Mouse (Mus musculus) embryo, embryonic 11.5 days (tissue): Measurements from ENCODE around the gene Det1.
A peak's percentile ranks its signal among the peaks of the same experiment; 100 is the strongest.

ENCODE experiments used
- DNase-seq: peaks from one replicate; pipeline ENCODE4 v3.0.0-alpha.2; 2012; ENCODE audit warnings: low read depth, low spot score

Gene Det1

GRCm38 (mm10) chr7:78854051-78854450 lies 7.0 kb upstream of the Det1 start:
- no peak for DNase-seq

GRCm38 (mm10) chr7:78846066-78846716 lies 872 bp downstream of the Det1 start:
- no peak for DNase-seq

GRCm38 (mm10) chr7:78841601-78842000 lies 5.5 kb downstream of the Det1 start:
- no peak for DNase-seq

GRCm38 (mm10) chr7:78837250-78837649 lies 9.8 kb downstream of the Det1 start:
- DNase-seq, result no peak

DNA sequence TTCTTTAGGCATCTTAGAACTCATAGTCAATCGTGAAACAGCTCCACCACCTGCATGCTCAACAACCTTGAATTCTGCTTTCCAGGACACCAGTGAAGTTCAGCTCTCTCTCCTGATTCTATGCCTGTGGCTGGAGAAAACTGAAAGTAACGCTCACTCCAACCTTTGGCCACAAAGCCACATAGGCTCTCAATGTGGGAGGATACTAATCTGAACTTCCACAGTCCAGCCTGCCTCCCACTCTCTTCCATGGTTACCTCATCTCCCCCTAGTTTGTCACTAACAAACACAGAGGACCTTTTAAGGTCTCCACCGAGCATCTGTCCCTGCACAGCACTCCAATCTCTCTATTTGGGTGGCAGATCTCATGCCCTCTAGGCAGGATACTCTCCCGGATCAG lies 11.4 kb downstream of the Det1 start:
- no peak for DNase-seq

- no peak for DNase-seq
Observed at GRCm38 (mm10) chr7:78827749-78828362, 19.2 kb downstream of the Det1 start.

GRCm38 (mm10) chr7:78826682-78827385 lies 20.2 kb downstream of the Det1 start:
- DNase-seq, result peak; percentile 7

GRCm38 (mm10) chr7:78818336-78818735 lies 28.7 kb downstream of the Det1 start:
- DNase-seq, result no peak

DNA sequence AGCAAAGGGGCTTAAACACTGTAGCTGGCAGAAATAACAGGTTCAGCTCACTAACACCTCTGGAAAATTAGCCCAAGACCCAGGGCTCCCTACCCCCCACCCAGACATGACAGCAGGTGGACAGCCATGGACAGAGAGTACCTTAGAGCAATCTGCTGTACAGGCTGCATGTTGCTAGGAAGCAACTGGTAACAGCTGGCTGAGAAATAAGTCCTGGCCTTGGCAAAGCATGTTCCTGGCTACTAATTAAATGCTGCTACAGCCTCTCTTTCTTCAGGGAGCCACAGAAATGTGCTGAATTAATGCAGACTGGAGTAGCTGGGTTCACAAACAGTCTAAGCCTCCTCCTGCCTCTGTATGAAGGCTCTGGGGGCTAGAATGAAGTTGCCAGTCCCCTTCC lies 32.3 kb downstream of the Det1 start:
- no peak for DNase-seq

GRCm38 (mm10) chr7:78813791-78814190 lies 33.3 kb downstream of the Det1 start:
- DNase-seq, result no peak

DNA sequence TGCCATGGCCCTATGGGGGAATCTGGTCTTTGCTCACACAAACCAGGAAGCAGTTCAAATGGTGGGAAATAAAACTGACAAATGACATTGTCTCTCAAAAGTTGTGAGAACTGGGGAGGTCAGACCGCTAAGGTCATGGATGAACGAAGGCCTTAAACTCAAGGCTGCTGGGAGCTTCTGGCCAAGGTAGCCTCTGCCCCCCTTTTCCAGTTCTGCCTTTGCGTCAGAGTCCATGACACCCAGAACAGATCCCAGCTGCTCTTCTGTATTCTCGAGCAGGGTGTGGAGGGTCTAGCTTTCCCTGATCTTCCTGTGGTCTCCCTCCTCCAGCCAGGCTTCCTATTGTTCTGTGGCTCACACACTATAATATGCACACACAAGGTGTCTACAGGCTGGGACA lies 39.9 kb downstream of the Det1 start:
- DNase-seq, result no peak

DNA sequence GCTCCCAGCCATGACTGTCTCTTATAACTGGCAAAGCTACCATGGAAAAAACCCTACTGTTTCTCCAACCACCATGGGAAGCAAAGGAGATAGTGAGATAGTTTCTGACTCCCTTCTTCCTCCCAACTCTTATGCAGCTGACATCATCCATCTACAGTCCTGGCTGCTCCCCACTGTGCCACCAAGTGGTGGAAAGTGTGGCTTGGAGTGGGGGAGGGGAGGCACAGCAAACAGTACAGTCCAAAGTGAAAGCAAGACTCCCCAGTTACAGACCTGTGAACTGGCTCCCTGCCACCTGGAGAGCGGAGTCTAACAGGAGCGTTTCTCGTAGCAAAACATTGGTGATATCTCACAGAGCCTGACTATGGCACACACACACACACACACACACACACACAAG lies 43.2 kb downstream of the Det1 start:
- no peak for DNase-seq

DNA sequence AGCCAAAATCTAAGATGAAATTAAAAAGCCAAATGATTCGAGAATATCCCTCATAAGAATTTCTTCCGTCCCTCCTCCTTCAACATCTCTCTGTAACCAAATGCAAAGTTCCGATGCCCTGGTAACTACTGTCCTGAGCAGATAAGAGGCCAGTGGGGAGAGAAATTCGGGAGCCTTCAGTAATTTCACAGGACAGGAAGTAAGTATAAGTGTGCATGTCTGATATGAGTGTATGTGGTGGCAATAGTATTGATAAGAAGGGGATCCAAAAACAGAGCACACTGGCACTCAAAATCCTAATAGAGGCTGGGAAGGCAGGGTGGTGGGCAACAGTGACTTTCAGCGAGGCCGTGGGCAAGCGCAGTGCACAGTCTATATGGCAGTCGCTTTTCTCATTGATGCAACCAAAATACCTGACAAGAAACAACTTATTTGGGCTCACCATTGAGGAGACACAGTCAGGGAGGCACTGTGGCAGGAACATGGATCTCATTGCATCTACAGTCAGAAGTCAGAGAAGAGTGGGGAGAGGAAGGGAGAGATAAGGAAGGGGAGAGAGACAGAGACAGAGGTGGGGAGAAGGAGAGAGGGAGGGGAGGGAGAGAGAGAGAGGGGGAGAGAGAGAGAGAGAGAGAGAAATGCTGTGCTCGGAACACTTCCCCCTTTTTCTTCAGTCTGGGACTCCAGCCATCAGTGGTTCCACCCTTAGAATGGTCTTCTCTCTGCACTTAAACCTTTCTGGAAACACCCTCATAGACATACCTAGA lies 47.1 kb downstream of the Det1 start:
- no peak for DNase-seq

DNA sequence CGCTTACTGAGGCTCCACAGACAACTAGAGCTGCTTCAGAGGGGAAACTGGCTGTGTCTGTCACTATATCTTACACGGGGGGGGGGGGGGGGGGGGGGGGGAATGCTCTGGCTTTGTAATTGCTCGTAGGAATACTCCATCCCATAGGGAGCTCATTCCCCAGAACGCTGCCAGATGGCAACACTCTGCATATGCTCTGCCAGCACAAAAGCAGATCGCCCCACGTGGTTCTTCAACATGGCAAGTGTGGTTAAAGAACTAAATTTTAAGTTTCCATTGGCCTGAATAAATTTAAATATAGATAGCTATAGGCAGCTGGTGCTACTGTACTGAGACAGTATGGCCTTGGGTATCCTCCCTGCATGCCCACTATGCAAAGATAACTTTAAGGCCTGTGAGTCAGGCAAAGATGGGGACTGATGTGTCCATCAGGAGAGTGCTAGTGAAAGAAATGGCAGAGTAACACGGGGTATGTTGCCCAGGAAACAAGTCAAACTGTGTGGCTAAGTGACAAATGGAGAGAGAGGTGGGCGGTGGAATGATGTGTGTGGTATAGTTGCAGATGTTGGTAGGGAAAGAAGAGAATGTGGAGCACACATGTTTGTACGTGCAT lies 49.1 kb downstream of the Det1 start:
- no peak for DNase-seq

DNA sequence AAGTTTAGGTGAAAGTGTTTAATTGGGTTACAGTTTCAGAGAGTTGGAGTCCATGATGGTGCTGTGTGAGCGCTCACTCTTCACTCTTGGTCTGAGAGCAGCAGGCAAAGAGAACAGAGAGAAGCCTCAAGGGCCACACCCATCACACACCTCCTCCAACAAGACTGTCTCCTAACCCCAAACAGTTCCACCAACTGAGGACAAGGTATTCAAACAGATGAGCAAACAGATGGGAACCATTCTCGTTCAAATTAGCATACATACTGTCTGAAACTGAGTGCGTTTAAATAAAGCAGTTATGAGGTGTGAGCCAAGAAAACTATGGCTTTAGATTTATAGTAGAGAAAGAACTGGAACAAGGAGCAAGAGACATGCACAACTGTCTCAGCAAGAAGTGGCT lies 50.4 kb downstream of the Det1 start:
- DNase-seq, result no peak

- DNase-seq, result no peak
Observed at GRCm38 (mm10) chr7:78794571-78795092, 52.4 kb downstream of the Det1 start.

GRCm38 (mm10) chr7:78793895-78794570 lies 53.0 kb downstream of the Det1 start:
- no peak for DNase-seq

GRCm38 (mm10) chr7:78791359-78792222 lies 55.5 kb downstream of the Det1 start:
- DNase-seq, result peak; percentile 64

GRCm38 (mm10) chr7:78787793-78788380 lies 59.2 kb downstream of the Det1 start:
- no peak for DNase-seq

DNA sequence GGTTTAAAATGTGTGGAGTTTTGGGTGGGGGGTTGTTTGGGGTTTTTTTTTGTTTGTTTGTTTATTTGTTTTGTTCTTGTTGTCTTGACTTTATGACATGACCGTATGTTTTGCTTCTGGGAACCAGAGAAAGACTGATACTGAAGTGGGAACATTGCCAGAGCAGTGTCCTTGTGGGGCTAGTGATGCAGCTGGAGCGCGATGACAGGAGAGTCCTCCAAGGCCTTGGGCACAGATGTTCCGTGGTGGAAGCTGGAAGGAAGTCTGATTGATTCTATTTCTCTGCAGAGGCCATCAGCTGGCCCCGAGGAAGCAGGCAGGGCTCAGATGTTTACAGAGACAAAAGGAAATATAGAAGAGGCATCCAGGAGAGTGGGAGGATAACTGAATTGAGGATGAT lies 61.2 kb downstream of the Det1 start:
- no peak for DNase-seq
